Mouse (Mus musculus): ENCODE measurements around the gene Tmem131l. TPM values are rescaled to one million over a fixed set of nuclear protein-coding genes. Genes with fewer than 3 reads are reported as not detected.

The Tmem131l gene
- 74.2 and 90.9 TPM in 2 replicates for polyA plus RNA-seq (2012; rRNA removed)

DNA sequence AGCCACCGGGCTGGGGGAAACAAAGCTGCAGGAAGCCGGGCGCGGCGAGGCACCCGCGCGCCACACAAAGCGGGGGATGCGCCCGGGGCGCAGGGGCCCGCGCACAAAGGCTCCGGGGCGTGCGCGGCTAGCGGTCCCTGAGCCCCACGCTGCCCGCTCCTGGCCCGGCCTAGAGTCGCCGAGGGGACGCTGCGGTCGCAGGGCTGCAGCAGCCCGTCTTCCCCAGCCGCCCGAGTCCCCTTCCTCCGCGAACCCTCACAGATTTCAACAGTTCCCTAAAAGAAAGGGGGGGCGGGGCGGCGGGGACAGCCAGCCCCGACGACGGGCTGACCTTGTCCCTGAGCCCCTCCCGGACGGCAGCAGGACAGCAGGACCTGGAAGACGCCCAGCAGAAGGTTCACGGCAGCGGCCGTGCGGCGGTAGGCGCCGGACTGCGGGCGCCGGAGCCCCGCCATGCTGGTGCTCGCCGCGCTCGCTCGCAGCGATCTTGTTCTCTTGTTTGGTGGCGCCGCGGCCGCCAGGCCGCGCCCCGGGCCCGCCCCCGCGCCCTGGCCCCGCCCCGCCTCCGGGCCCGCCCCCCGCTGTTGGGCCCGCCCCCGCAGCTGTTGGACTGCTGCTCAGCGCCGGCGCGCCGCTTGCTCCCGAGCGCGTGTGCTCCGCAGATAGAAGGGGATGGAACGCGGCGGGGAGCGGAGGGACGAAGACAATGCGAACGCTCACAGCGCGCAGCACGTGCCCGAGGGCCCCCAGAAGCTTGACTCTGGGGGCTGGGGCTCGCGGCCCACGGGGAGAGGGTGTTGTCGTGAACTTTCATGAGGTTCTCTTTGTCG lies at the start of gene Tmem131l:
Gene Tmem131l (minus strand): TSS at position 530 of the 830 bp plus-strand sequence.

Other genes starting within 250 kb of the Tmem131l start
- gene Tlr2, start 198.4 kb downstream of the Tmem131l start, polyA plus RNA-seq (2012; rRNA removed), result 0.76 and 0.98 TPM in 2 replicates
- gene Mnd1, start 115.6 kb upstream of the Tmem131l start, polyA plus RNA-seq (2012; rRNA removed), result 9.0 and 12.2 TPM in 2 replicates
- 0.20 and 0.21 TPM in 2 replicates for gene Gm6525, start 133.9 kb upstream of the Tmem131l start, polyA plus RNA-seq (2012; rRNA removed)

Data from central nervous system, embryonic 11.5 days (tissue).